8 mouse cellular contexts compared by ENCODE assay signal in genomic region chr17:6317339-6317985, GRCm38 (mm10). TPM values are rescaled to one million over a fixed set of nuclear protein-coding genes. Genes with fewer than 3 reads are reported as not detected.
DNase-seq lines count a peak whose midpoint lies in the region; ATAC-seq lines count a peak whose summit lies in the region.
"Not testable (repeated sequence)": the region's sequence is repeated elsewhere in the genome, so short reads cannot be mapped to it uniquely, and the experiment has no call there.

Gene Dynlt1a (minus strand): TSS chr17:6317500.

- not testable (repeated sequence) for H3K4me1 ChIP-seq in hindbrain, embryonic 13.5 days (replicated peaks)

- not testable (repeated sequence) for H3K9me3 ChIP-seq in hindbrain, embryonic 13.5 days

- H3K27me3 ChIP-seq in hindbrain, embryonic 13.5 days: not testable (repeated sequence)

- WGBS in hindbrain, embryonic 13.5 days: 8% methylated on average over 23 of the region's 23 CpGs

- DNase-seq in R1 (ENCODE audit: low read depth, low spot score): peak; percentile 95
- peak; percentile 100 for DNase-seq in cerebellum, postnatal 14 days
- peak; percentile 95 to 97 for DNase-seq in frontal cortex, postnatal 14 days (ENCODE audit: low spot score in 2 of 2)
- peak; percentile 91 to 93 for DNase-seq in layer of hippocampus, postnatal 25 days (ENCODE audit: extremely low spot score in 1 of 2, low spot score in 1 of 2)
- DNase-seq in lung, postnatal 14 days: peak; percentile 98
- DNase-seq in ovary, postnatal 36 days (ENCODE audit: low spot score): peak; percentile 99
- peak; percentile 99 for DNase-seq in thymus, postnatal 25 days

- peak; percentile 86 for ATAC-seq in hindbrain, embryonic 13.5 days (ENCODE audit: low FRiP score)

- peak within 1 kb of the TSS; percentile 45 for H3K4me3 ChIP-seq in hindbrain, embryonic 13.5 days

- not testable (repeated sequence) for H3K36me3 ChIP-seq in hindbrain, embryonic 13.5 days

- peak within 1 kb of the TSS; percentile 83 for H3K27ac ChIP-seq in hindbrain, embryonic 13.5 days

- H3K4me2 ChIP-seq in hindbrain, embryonic 13.5 days: peak within 1 kb of the TSS; percentile 57

- H3K9ac ChIP-seq in hindbrain, embryonic 13.5 days: peak within 1 kb of the TSS; percentile 70

RNA-seq across cellular contexts. Expression of gene Dynlt1a, which starts in this region (rescaled TPM):
- polyA plus RNA-seq in hindbrain, embryonic 13.5 days (2015; fragmentation: Nextera tagmentation; extraction: Ambion mirVana): 50.5 and 53.2 TPM in 2 replicates
- total RNA-seq in layer of hippocampus, postnatal 25 days (2021): 10 to 100 TPM; 10.6 to 12.9 TPM

Comparison
In these comparisons a context has a peak if more than half of its experiments do, and no peak if none do; other contexts are left out.
1. Peak in every context shown above with its lines: DNase-seq, ATAC-seq, H3K4me3 ChIP-seq and H3K27ac ChIP-seq.